Mouse (Mus musculus) C3H10T1/2 (cell line): ENCODE measurements around the gene Olfr266. TPM values are rescaled to one million over a fixed set of nuclear protein-coding genes. Genes with fewer than 3 reads are reported as not detected.

ENCODE experiments used
- polyA plus RNA-seq, 2 experiments: library from polyadenylated mRNA; unstranded; fragments of >200 nt; fragmentation: generic; extraction: Trizol; gene quantifications; one replicate each; pipeline ENCODE4 v1.2.1; 2012; ENCODE audit warnings: missing spikeins in 2 of 2

Gene Olfr266
- not detected for polyA plus RNA-seq

DNA sequence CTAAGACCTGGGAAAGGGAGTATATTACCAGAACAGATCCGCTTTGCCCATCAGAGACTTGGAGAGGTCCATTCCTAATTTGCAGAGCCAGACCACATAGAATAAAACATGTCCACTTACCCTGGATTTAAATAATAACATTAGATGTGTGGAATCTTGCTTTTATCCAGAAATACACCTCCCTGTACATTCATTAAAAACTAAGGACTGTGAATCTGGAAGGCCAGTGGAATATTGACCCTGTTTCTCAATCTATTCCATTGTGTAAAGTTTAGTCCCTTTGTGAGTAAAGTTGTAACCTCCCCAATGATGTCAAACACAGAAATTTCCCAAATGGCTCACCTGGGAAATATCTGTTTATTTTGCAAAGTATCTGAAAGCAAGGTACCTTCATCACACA lies at the start of gene Olfr266:
Olfr266 (minus strand) TSS at position 101 of the 400 bp plus-strand sequence.

DNA sequence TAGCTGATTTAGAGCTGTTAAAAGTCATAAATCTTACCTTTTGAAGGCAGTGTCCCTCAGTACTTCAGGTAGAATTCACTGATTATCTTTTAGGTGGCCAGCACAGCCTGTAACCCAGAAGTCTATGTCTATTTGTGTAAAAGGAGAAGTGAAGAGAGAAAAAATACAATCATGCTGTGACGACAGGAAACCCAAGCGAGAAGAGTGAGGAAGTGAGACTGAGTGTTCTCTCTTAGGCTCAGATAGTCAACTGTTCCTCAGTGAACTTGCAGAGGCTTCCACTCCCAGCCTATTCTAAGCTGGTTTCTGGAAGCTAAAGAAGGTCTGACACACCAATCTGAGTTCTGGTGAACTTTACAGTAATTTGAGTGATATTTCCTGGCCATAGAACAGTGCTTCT lies 36.2 kb downstream of the Olfr266 start, which contains the start of gene Cd53:
Cd53 (minus strand) TSS at position 220 of the 400 bp plus-strand sequence.

Other genes with a start within 250 kb of the Olfr266 start
- 1 to 10 TPM in 1 of 2 experiments, under 1 TPM in 1; 0.77 to 2.9 TPM for gene Lrif1, start 141.3 kb downstream of the Olfr266 start, polyA plus RNA-seq
- gene Cd53, start 36.1 kb downstream of the Olfr266 start, polyA plus RNA-seq, result not detected
- gene Kcna3, start 209.9 kb upstream of the Olfr266 start, polyA plus RNA-seq, result not detected